Mouse (Mus musculus): ENCODE results near the gene Ywhah. TPM values are rescaled to one million over a fixed set of nuclear protein-coding genes. Genes with fewer than 3 reads are reported as not detected.

Gene Ywhah
- polyA plus RNA-seq, 1 experiment from 2014 or later = 1,074 TPM

DNA sequence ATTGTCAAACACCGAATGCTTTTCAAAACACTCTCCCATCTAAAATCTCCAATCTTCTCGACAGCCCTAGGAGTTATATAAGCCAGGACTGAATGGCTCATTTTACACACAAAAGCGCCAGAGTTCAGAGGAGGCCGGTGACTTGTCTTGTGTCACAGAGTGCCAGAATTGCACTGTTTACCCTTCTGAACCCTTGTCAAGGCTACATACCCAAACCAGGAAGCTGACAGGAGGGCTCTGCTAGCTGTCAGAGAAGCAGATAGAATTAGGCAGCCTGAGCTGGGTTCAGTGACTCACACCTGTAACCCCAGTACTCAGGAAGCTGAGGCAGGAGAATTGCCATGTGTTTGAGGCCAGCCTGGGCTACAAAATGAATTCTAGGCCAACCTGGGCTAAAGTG, 11.2 kb upstream of the Ywhah start:
- Histone ChIP-seq H3K4me1 (ENCODE audit: control insufficient read depth, insufficient read depth, low read depth, low read length) (peaks cover 33% of the 10 kb centered on the region), H3K27me3 (replicated peaks; ENCODE audit: control insufficient read depth, insufficient read depth, low read length) (no peaks in the 10 kb centered on the region), H3K4me2 (ENCODE audit: low read length) (no peak overlapping the region), H3K9ac (ENCODE audit: low read depth, low read length) (no peak overlapping the region), H3K9me3 (ENCODE audit: control insufficient read depth, low read length) (no peaks in the 10 kb centered on the region), H3K36me3 (ENCODE audit: control insufficient read depth, insufficient read depth, low read length) (no peaks in the 10 kb centered on the region), H3K4me3 (ENCODE audit: low read length) (no peak overlapping the region), H3K27ac (ENCODE audit: low read depth, low read length) (peak overlapping the region; percentile 36; the same call in 1 of the 2 replicates)
- ATAC-seq = no peak
- WGBS = 62% methylated on average over 4 of the region's 4 CpGs

GRCm38 (mm10) chr5:33009301-33009700, 9.3 kb upstream of the Ywhah start:
- H3K9me3 ChIP-seq (ENCODE audit: control insufficient read depth, low read length) = no peaks in the 10 kb centered on the region
- H3K4me3 ChIP-seq (ENCODE audit: low read length) = no peak overlapping the region
- H3K27ac ChIP-seq (ENCODE audit: low read depth, low read length) = no peak overlapping the region
- H3K36me3 ChIP-seq (ENCODE audit: control insufficient read depth, insufficient read depth, low read length) = no peaks in the 10 kb centered on the region
- peaks cover 33% of the 10 kb centered on the region for H3K4me1 ChIP-seq (ENCODE audit: control insufficient read depth, insufficient read depth, low read depth, low read length)
- no peak overlapping the region for H3K9ac ChIP-seq (ENCODE audit: low read depth, low read length)
- no peak overlapping the region for H3K4me2 ChIP-seq (ENCODE audit: low read length)
- ATAC-seq = no peak
- no peaks in the 10 kb centered on the region for H3K27me3 ChIP-seq (replicated peaks; ENCODE audit: control insufficient read depth, insufficient read depth, low read length)
- WGBS = 44% methylated on average over 2 of the region's 2 CpGs

GRCm38 (mm10) chr5:33009818-33010812, 8.5 kb upstream of the Ywhah start:
- H3K4me1 ChIP-seq (ENCODE audit: control insufficient read depth, insufficient read depth, low read depth, low read length) = peaks cover 33% of the 10 kb centered on the region
- no peak overlapping the region for H3K9ac ChIP-seq (ENCODE audit: low read depth, low read length)
- no peak overlapping the region for H3K4me2 ChIP-seq (ENCODE audit: low read length)
- no peak overlapping the region for H3K4me3 ChIP-seq (ENCODE audit: low read length)
- H3K27ac ChIP-seq (ENCODE audit: low read depth, low read length) = peak overlapping the region; percentile 74
- 77% methylated on average over 14 of the region's 14 CpGs for WGBS
- no peaks in the 10 kb centered on the region for H3K9me3 ChIP-seq (ENCODE audit: control insufficient read depth, low read length)
- H3K27me3 ChIP-seq (replicated peaks; ENCODE audit: control insufficient read depth, insufficient read depth, low read length) = no peaks in the 10 kb centered on the region
- no peak for ATAC-seq
- H3K36me3 ChIP-seq (ENCODE audit: control insufficient read depth, insufficient read depth, low read length) = no peaks in the 10 kb centered on the region

DNA sequence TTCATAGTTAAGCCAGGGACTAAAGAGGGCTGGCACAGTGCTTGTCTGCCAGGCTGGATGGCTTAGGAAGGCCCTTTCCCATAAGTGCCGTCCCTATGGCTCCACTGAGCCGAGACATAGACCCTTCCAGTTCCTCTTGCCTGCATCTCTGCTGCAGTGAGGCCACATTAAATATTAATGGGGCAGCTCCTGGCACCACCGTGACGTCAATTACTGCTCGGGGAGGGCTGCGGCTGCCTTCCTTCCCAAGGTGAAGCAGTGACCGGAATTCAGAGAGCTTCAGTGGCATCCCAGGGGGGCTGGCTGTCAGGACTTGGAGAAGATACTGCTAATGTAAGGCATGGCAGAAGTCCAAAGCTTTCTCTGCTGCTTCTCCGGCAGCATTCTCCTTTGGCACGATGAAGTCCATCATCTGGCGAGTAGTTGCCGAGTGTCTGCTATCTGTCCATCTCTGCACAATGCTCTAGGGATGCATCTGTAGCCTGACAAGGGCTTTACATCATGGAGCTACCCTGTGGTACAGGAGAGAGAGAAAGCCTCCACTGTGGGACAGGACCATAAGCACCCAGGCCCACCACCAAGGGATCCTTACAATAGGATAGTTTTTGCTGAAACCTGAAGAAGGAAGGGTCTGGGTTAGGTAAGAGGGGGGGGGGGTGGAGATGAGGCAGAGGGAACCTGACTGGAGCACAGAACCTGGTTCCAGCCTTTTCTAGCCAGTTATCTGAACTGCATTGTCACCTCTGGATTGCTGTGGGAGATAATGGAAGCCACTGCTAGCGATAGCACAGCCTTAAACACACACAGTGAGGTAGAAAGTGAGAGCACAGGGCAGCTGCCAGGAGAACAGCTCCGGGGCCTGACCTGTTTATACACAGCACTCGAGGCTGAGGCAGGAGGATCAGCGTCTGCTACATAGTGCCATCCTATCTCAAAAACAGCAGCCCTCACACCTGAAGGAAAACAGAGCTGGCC, 7.2 kb upstream of the Ywhah start:
- Histone ChIP-seq H3K4me1 (ENCODE audit: control insufficient read depth, insufficient read depth, low read depth, low read length) (peaks cover 24% of the 10 kb centered on the region), H3K4me2 (ENCODE audit: low read length) (peak overlapping the region; percentile 20), H3K27me3 (replicated peaks; ENCODE audit: control insufficient read depth, insufficient read depth, low read length) (no peaks in the 10 kb centered on the region), H3K9me3 (ENCODE audit: control insufficient read depth, low read length) (no peaks in the 10 kb centered on the region), H3K27ac (ENCODE audit: low read depth, low read length) (peak overlapping the region; percentile 74), H3K36me3 (ENCODE audit: control insufficient read depth, insufficient read depth, low read length) (no peaks in the 10 kb centered on the region), H3K9ac (ENCODE audit: low read depth, low read length) (peak overlapping the region; percentile 41), H3K4me3 (ENCODE audit: low read length) (no peak overlapping the region)
- ATAC-seq = peak; percentile 66
- WGBS = 29% methylated on average over 15 of the region's 15 CpGs

- peaks cover 20% of the 10 kb centered on the region for H3K4me1 ChIP-seq (ENCODE audit: control insufficient read depth, insufficient read depth, low read depth, low read length)
- H3K27me3 ChIP-seq (replicated peaks; ENCODE audit: control insufficient read depth, insufficient read depth, low read length) = no peaks in the 10 kb centered on the region
- no peak overlapping the region for H3K27ac ChIP-seq (ENCODE audit: low read depth, low read length)
- H3K36me3 ChIP-seq (ENCODE audit: control insufficient read depth, insufficient read depth, low read length) = no peaks in the 10 kb centered on the region
- 88% methylated on average over 1 of the region's 1 CpGs for WGBS
- H3K9ac ChIP-seq (ENCODE audit: low read depth, low read length) = no peak overlapping the region
- no peaks in the 10 kb centered on the region for H3K9me3 ChIP-seq (ENCODE audit: control insufficient read depth, low read length)
- H3K4me3 ChIP-seq (ENCODE audit: low read length) = no peak overlapping the region
- ATAC-seq = no peak
- H3K4me2 ChIP-seq (ENCODE audit: low read length) = no peak overlapping the region
Measured at GRCm38 (mm10) chr5:33014096-33014495, 4.5 kb upstream of the Ywhah start.

GRCm38 (mm10) chr5:33015579-33015978, 3.0 kb upstream of the Ywhah start:
- H3K9me3 ChIP-seq (ENCODE audit: control insufficient read depth, low read length) = no peaks in the 10 kb centered on the region
- no peak overlapping the region for H3K9ac ChIP-seq (ENCODE audit: low read depth, low read length)
- H3K4me2 ChIP-seq (ENCODE audit: low read length) = no peak overlapping the region
- ATAC-seq = no peak
- WGBS = 74% methylated on average over 5 of the region's 5 CpGs
- no peaks in the 10 kb centered on the region for H3K36me3 ChIP-seq (ENCODE audit: control insufficient read depth, insufficient read depth, low read length)
- no peak overlapping the region for H3K4me3 ChIP-seq (ENCODE audit: low read length)
- H3K27me3 ChIP-seq (replicated peaks; ENCODE audit: control insufficient read depth, insufficient read depth, low read length) = no peaks in the 10 kb centered on the region
- H3K4me1 ChIP-seq (ENCODE audit: control insufficient read depth, insufficient read depth, low read depth, low read length) = peaks cover 23% of the 10 kb centered on the region
- H3K27ac ChIP-seq (ENCODE audit: low read depth, low read length) = no peak overlapping the region

- peak; percentile 68 for ATAC-seq
- H3K27ac ChIP-seq (ENCODE audit: low read depth, low read length) = peak overlapping the region; percentile 100
- H3K36me3 ChIP-seq (ENCODE audit: control insufficient read depth, insufficient read depth, low read length) = peaks cover 2% of the 10 kb centered on the region; the same call in 1 of the 2 replicates
- peaks cover 32% of the 10 kb centered on the region for H3K4me1 ChIP-seq (ENCODE audit: control insufficient read depth, insufficient read depth, low read depth, low read length)
- H3K9me3 ChIP-seq (ENCODE audit: control insufficient read depth, low read length) = no peaks in the 10 kb centered on the region
- H3K4me3 ChIP-seq (ENCODE audit: low read length) = peak overlapping the region; percentile 78
- H3K9ac ChIP-seq (ENCODE audit: low read depth, low read length) = peak overlapping the region; percentile 90
- H3K27me3 ChIP-seq (replicated peaks; ENCODE audit: control insufficient read depth, insufficient read depth, low read length) = no peaks in the 10 kb centered on the region
- 2% methylated on average over 15 of the region's 15 CpGs for WGBS
- peak overlapping the region; percentile 85 for H3K4me2 ChIP-seq (ENCODE audit: low read length)
Measured at GRCm38 (mm10) chr5:33018189-33018560, 441 bp upstream of the Ywhah start.

- Histone ChIP-seq H3K27me3 (replicated peaks; ENCODE audit: control insufficient read depth, insufficient read depth, low read length) (no peaks in the 10 kb centered on the region), H3K9me3 (ENCODE audit: control insufficient read depth, low read length) (no peaks in the 10 kb centered on the region), H3K4me1 (ENCODE audit: control insufficient read depth, insufficient read depth, low read depth, low read length) (peaks cover 42% of the 10 kb centered on the region), H3K36me3 (ENCODE audit: control insufficient read depth, insufficient read depth, low read length) (peaks cover 2% of the 10 kb centered on the region; the same call in 1 of the 2 replicates), H3K4me2 (ENCODE audit: low read length) (peak overlapping the region; percentile 90), H3K9ac (ENCODE audit: low read depth, low read length) (peak overlapping the region; percentile 97), H3K4me3 (ENCODE audit: low read length) (peak overlapping the region; percentile 78), H3K27ac (ENCODE audit: low read depth, low read length) (peak overlapping the region; percentile 100)
- 0% methylated on average over 12 of the region's 12 CpGs for WGBS
- ATAC-seq = no peak
Measured at GRCm38 (mm10) chr5:33019426-33019821, 808 bp downstream of the Ywhah start.
